Mouse (Mus musculus) olfactory bulb, adult 2 months (tissue): ENCODE results near the gene Capza1. TPM values are rescaled to one million over a fixed set of nuclear protein-coding genes. Genes with fewer than 3 reads are reported as not detected.

ENCODE experiments used
- H3K27ac ChIP-seq: fragments of 200-500 bp; 2 replicates; pipeline ENCODE4 v1.5.1; 2012; ENCODE audit warnings: low read depth, low read length; ENCODE audit not compliant: insufficient read depth
- H3K4me1 ChIP-seq: fragments of 200-500 bp; 2 replicates; pipeline ENCODE4 v1.6.1; 2012; ENCODE audit warnings: low read length; ENCODE audit not compliant: control insufficient read depth, insufficient read depth
- H3K4me3 ChIP-seq: fragments of 200-500 bp; 2 replicates; pipeline ENCODE4 v1.5.1; 2012; ENCODE audit warnings: mild to moderate bottlenecking, low read depth, low read length, moderate library complexity; ENCODE audit not compliant: insufficient read depth
- CTCF ChIP-seq: fragments of 200-500 bp; IDR thresholded peaks from 2 replicates; pipeline ENCODE4 v1.5.1; 2012; ENCODE audit warnings: low read depth, mild to moderate bottlenecking, low read length, moderate library complexity; ENCODE audit not compliant: insufficient read depth
- POLR2A ChIP-seq: fragments of 200-500 bp; IDR thresholded peaks from 2 replicates; pipeline ENCODE4 v1.6.1; 2012; ENCODE audit warnings: mild to moderate bottlenecking, low read depth, low read length, moderate library complexity; ENCODE audit not compliant: insufficient read depth
- WGBS: fragments of 180-500 bp; shearing (Covaris S2); methylation state at CpG from one replicate; pipeline ENCODE4 v1.1.7; 2018; 5-methylcytosine and 5-hydroxymethylcytosine counted together
- polyA plus RNA-seq: library from polyadenylated mRNA; stranded (reverse); fragments of >200 nt; gene quantifications from 2 replicates; pipeline ENCODE4 v1.2.4, GENCODE M21; 2012; ENCODE audit warnings: low replicate concordance; ENCODE audit not compliant: missing spikeins, insufficient read depth, insufficient read length

Capza1 gene
- polyA plus RNA-seq, 1 experiment, result not detected

GRCm38 (mm10) chr3:104865341-104865788 lies 1.1 kb upstream of the Capza1 start:
- Histone ChIP-seq H3K4me3 (peak overlapping the region; percentile 90), H3K27ac (peak overlapping the region; percentile 78)
- under 1% methylated on average over 12 of the region's 12 CpGs for WGBS

GRCm38 (mm10) chr3:104864651-104865340 lies 491 bp upstream of the Capza1 start:
- Histone ChIP-seq H3K4me3 (peak overlapping the region; percentile 90), H3K4me1 (peaks cover 4% of the 10 kb centered on the region), H3K27ac (peak overlapping the region; percentile 78)
- TF ChIP-seq POLR2A (peak; percentile 83), CTCF (0 out of 2 replicates have a peak, but pooled peaks have one; percentile 8)
- WGBS, result under 1% methylated on average over 48 of the region's 48 CpGs

More at GRCm38 (mm10) chr3:104865341-104865788, 1.1 kb upstream of the Capza1 start:
- TF ChIP-seq POLR2A (no peak), CTCF (no peak)
- H3K4me1 ChIP-seq, result peaks cover 4% of the 10 kb centered on the region

GRCm38 (mm10) chr3:104858560-104858959 lies 5.7 kb downstream of the Capza1 start:
- whole genome bisulfite sequencing, result 95% methylated on average over 1 of the region's 1 CpGs
- Histone ChIP-seq H3K27ac (no peak overlapping the region), H3K4me1 (peaks cover 2% of the 10 kb centered on the region; the same call in 1 of the 2 replicates), H3K4me3 (no peak overlapping the region)
- TF ChIP-seq POLR2A (no peak), CTCF (no peak)

GRCm38 (mm10) chr3:104856106-104856505 lies 8.2 kb downstream of the Capza1 start:
- WGBS, result 86% methylated on average over 1 of the region's 1 CpGs
- Histone ChIP-seq H3K4me1 (no peaks in the 10 kb centered on the region), H3K27ac (no peak overlapping the region), H3K4me3 (no peak overlapping the region)
- no peak for TF ChIP-seq CTCF
- TF ChIP-seq POLR2A, result no peak

GRCm38 (mm10) chr3:104854866-104855265 lies 9.4 kb downstream of the Capza1 start:
- Histone ChIP-seq H3K4me1 (no peaks in the 10 kb centered on the region), H3K27ac (no peak overlapping the region), H3K4me3 (no peak overlapping the region)
- TF ChIP-seq POLR2A, result no peak
- no peak for TF ChIP-seq CTCF

- 97% methylated on average over 1 of the region's 1 CpGs for WGBS
- Histone ChIP-seq H3K4me1 (no peaks in the 10 kb centered on the region), H3K27ac (no peak overlapping the region), H3K4me3 (no peak overlapping the region)
- TF ChIP-seq POLR2A (no peak), CTCF (no peak)
These were observed 9.8 kb downstream of the Capza1 start for GRCm38 (mm10) chr3:104854465-104854864.

- no peak for TF ChIP-seq POLR2A
- no peak for TF ChIP-seq CTCF
- Histone ChIP-seq H3K4me3 (no peak overlapping the region), H3K27ac (no peak overlapping the region), H3K4me1 (no peaks in the 10 kb centered on the region)
- WGBS, result 94% methylated on average over 4 of the region's 4 CpGs
These were observed 17.7 kb downstream of the Capza1 start for GRCm38 (mm10) chr3:104846601-104847000.

GRCm38 (mm10) chr3:104841049-104841448 lies 23.3 kb downstream of the Capza1 start:
- Histone ChIP-seq H3K27ac (no peak overlapping the region), H3K4me3 (no peak overlapping the region), H3K4me1 (no peaks in the 10 kb centered on the region)
- WGBS, result 94% methylated on average over 5 of the region's 5 CpGs
- TF ChIP-seq CTCF, result no peak
- TF ChIP-seq POLR2A, result no peak

- no peak for TF ChIP-seq CTCF
- TF ChIP-seq POLR2A, result no peak
- H3K4me1 ChIP-seq, result no peaks in the 10 kb centered on the region
- no peak overlapping the region for H3K27ac ChIP-seq
- WGBS, result 97% methylated on average over 3 of the region's 3 CpGs
- no peak overlapping the region for H3K4me3 ChIP-seq
These were observed 28.5 kb downstream of the Capza1 start for GRCm38 (mm10) chr3:104835797-104836196.
